ENCODE assay signal across 7 mouse cellular contexts in genomic region chr13:21468061-21469019, GRCm38 (mm10). TPM values are rescaled to one million over a fixed set of nuclear protein-coding genes. Genes with fewer than 3 reads are reported as not detected.
DNase-seq lines count a peak whose midpoint lies in the region; ATAC-seq and TF ChIP-seq lines count a peak whose summit lies in the region.

Gene Nkapl, minus strand, starts transcription at chr13:21468509.

- TF ChIP-seq POLR2A in bone marrow macrophage, adult 2 months (IDR thresholded peaks at IDR 0.05; ENCODE audit: borderline replicate concordance, low read depth, low read length) = peak; percentile 34; the same call in 1 of the 2 replicates
- 0 out of 2 replicates have a peak, but pooled peaks have one; percentile 51 for TF ChIP-seq POLR2A in limb, embryonic 14.5 days (IDR thresholded peaks at IDR 0.05; ENCODE audit: borderline replicate concordance, extremely low read depth, insufficient read depth, insufficient read length)
- no peak for TF ChIP-seq POLR2A in spleen, adult 2 months (IDR thresholded peaks at IDR 0.05; ENCODE audit: low read depth, low read length)

- H3K27me3 ChIP-seq in embryonic facial prominence, embryonic 15.5 days = no peaks in the 10 kb centered on the region; the same call in 1 of the 2 replicates
- H3K27me3 ChIP-seq in kidney, embryonic 14.5 days (ENCODE audit: control insufficient read depth, insufficient read depth, low read length) = peaks cover 4% of the 10 kb centered on the region; the same call in 1 of the 2 replicates
- H3K27me3 ChIP-seq in limb, embryonic 14.5 days (ENCODE audit: control insufficient read depth, insufficient read depth, low read length) = 0 out of 2 replicates have a peak, but pooled peaks cover 5% of the 10 kb centered on the region
- peaks cover 5% of the 10 kb centered on the region; the same call in 1 of the 2 replicates for H3K27me3 ChIP-seq in midbrain, embryonic 16.5 days (ENCODE audit: control insufficient read depth, insufficient read depth, low read depth, low read length)
- H3K27me3 ChIP-seq in spleen, adult 2 months (ENCODE audit: control insufficient read depth, insufficient read depth, low read length) = peaks cover 9% of the 10 kb centered on the region; the same call in 1 of the 2 replicates

- H3K4me2 ChIP-seq in embryonic facial prominence, embryonic 15.5 days (replicated peaks) = peak within 1 kb of the TSS; percentile 88
- H3K4me2 ChIP-seq in kidney, embryonic 14.5 days (replicated peaks; ENCODE audit: low read depth, low read length) = peak within 1 kb of the TSS; percentile 76
- H3K4me2 ChIP-seq in limb, embryonic 14.5 days (replicated peaks; ENCODE audit: low read depth, low read length, severe bottlenecking) = peak within 1 kb of the TSS; percentile 94
- peak within 1 kb of the TSS; percentile 89 for H3K4me2 ChIP-seq in midbrain, embryonic 16.5 days (ENCODE audit: low read length)

- no peaks in the 10 kb centered on the region for H3K9me3 ChIP-seq in embryonic facial prominence, embryonic 15.5 days (replicated peaks)
- no peaks in the 10 kb centered on the region; the same call in 1 of the 2 replicates for H3K9me3 ChIP-seq in kidney, embryonic 14.5 days (ENCODE audit: control insufficient read depth, low read length)
- H3K9me3 ChIP-seq in limb, embryonic 14.5 days (ENCODE audit: control insufficient read depth, low read length) = peaks cover 5% of the 10 kb centered on the region; the same call in 1 of the 2 replicates
- no peaks in the 10 kb centered on the region for H3K9me3 ChIP-seq in midbrain, embryonic 16.5 days (replicated peaks; ENCODE audit: control insufficient read depth, low read length, poor library complexity, severe bottlenecking)

- no peaks in the 10 kb centered on the region for H3K36me3 ChIP-seq in embryonic facial prominence, embryonic 15.5 days
- H3K36me3 ChIP-seq in kidney, embryonic 14.5 days (ENCODE audit: control insufficient read depth, insufficient read depth, low read length) = no peaks in the 10 kb centered on the region
- H3K36me3 ChIP-seq in limb, embryonic 14.5 days (ENCODE audit: control insufficient read depth, insufficient read depth, low read length) = no peaks in the 10 kb centered on the region
- no peaks in the 10 kb centered on the region for H3K36me3 ChIP-seq in midbrain, embryonic 16.5 days (ENCODE audit: control insufficient read depth, insufficient read depth, low read length)
- H3K36me3 ChIP-seq in spleen, adult 2 months (ENCODE audit: control insufficient read depth, insufficient read depth, low read length) = no peaks in the 10 kb centered on the region

- H3K4me3 ChIP-seq in bone marrow macrophage, adult 2 months (ENCODE audit: insufficient read depth, low read length) = peak within 1 kb of the TSS; percentile 83
- H3K4me3 ChIP-seq in embryonic facial prominence, embryonic 15.5 days (replicated peaks) = peak within 1 kb of the TSS; percentile 63
- peak within 1 kb of the TSS; percentile 60 for H3K4me3 ChIP-seq in kidney, embryonic 14.5 days (ENCODE audit: low read length)
- peak within 1 kb of the TSS; percentile 60 for H3K4me3 ChIP-seq in limb, embryonic 14.5 days (replicated peaks; ENCODE audit: low read length)
- peak within 1 kb of the TSS; percentile 54 for H3K4me3 ChIP-seq in midbrain, embryonic 16.5 days (ENCODE audit: low read depth, low read length)
- H3K4me3 ChIP-seq in spleen, adult 2 months (ENCODE audit: extremely low read depth, insufficient read depth, insufficient read length) = peak within 1 kb of the TSS; percentile 76

- under 1% methylated on average over 54 of the region's 54 CpGs for WGBS in embryonic facial prominence, embryonic 15.5 days
- 1% methylated on average over 54 of the region's 54 CpGs for WGBS in kidney, embryonic 14.5 days
- 2% methylated on average over 43 of the region's 54 CpGs for WGBS in limb, embryonic 14.5 days
- under 1% methylated on average over 54 of the region's 54 CpGs for WGBS in midbrain, embryonic 16.5 days
- WGBS in spleen, adult 2 months = 2% methylated on average over 54 of the region's 54 CpGs

- H3K4me1 ChIP-seq in bone marrow macrophage, adult 2 months (ENCODE audit: control insufficient read depth, insufficient read depth, low read length) = peaks cover 2% of the 10 kb centered on the region
- 0 out of 2 replicates have a peak, but pooled peaks cover 4% of the 10 kb centered on the region for H3K4me1 ChIP-seq in embryonic facial prominence, embryonic 15.5 days
- H3K4me1 ChIP-seq in kidney, embryonic 14.5 days (ENCODE audit: control insufficient read depth, insufficient read depth, low read length) = no peaks in the 10 kb centered on the region
- no peaks in the 10 kb centered on the region for H3K4me1 ChIP-seq in limb, embryonic 14.5 days (ENCODE audit: control insufficient read depth, insufficient read depth, low read length)
- peaks cover 5% of the 10 kb centered on the region; the same call in 1 of the 2 replicates for H3K4me1 ChIP-seq in midbrain, embryonic 16.5 days (ENCODE audit: control insufficient read depth, insufficient read depth, low read length)
- H3K4me1 ChIP-seq in spleen, adult 2 months (ENCODE audit: control insufficient read depth, insufficient read depth, insufficient read length) = peaks cover 4% of the 10 kb centered on the region; the same call in 1 of the 2 replicates

- peak within 1 kb of the TSS; percentile 45 for H3K9ac ChIP-seq in embryonic facial prominence, embryonic 15.5 days
- H3K9ac ChIP-seq in kidney, embryonic 14.5 days (ENCODE audit: low read depth, low read length) = peak within 1 kb of the TSS; percentile 55
- peak within 1 kb of the TSS; percentile 73 for H3K9ac ChIP-seq in limb, embryonic 14.5 days (ENCODE audit: low read depth, low read length, severe bottlenecking)
- peak within 1 kb of the TSS; percentile 86 for H3K9ac ChIP-seq in midbrain, embryonic 16.5 days (ENCODE audit: low read depth, low read length)

- TF ChIP-seq CTCF in bone marrow macrophage, adult 2 months (IDR thresholded peaks at IDR 0.05; ENCODE audit: low read depth, low read length) = no peak
- TF ChIP-seq CTCF in spleen, adult 2 months (IDR thresholded peaks at IDR 0.05; ENCODE audit: extremely low read depth, insufficient read depth, insufficient read length, insufficient replicate concordance) = no peak

- ATAC-seq in embryonic facial prominence, embryonic 15.5 days (ENCODE audit: insufficient number of reproducible peaks, low FRiP score, low TSS enrichment, low read depth) = peak; percentile 95
- peak; percentile 99 for ATAC-seq in kidney, embryonic 14.5 days (ENCODE audit: low FRiP score, low TSS enrichment)
- ATAC-seq in limb, embryonic 14.5 days (ENCODE audit: low FRiP score, low read depth) = peak; percentile 98
- ATAC-seq in midbrain, embryonic 16.5 days = peak; percentile 100

- no peak within 1 kb of the TSS for H3K27ac ChIP-seq in bone marrow macrophage, adult 2 months (ENCODE audit: insufficient read depth, low read depth, low read length)
- H3K27ac ChIP-seq in embryonic facial prominence, embryonic 15.5 days (replicated peaks) = no peak within 1 kb of the TSS
- no peak within 1 kb of the TSS for H3K27ac ChIP-seq in kidney, embryonic 14.5 days (ENCODE audit: low read depth, low read length)
- no peak within 1 kb of the TSS; the same call in 1 of the 2 replicates for H3K27ac ChIP-seq in limb, embryonic 14.5 days (replicated peaks; ENCODE audit: low read depth, low read length)
- peak within 1 kb of the TSS; percentile 76 for H3K27ac ChIP-seq in midbrain, embryonic 16.5 days (ENCODE audit: low read length)
- no peak within 1 kb of the TSS for H3K27ac ChIP-seq in spleen, adult 2 months (ENCODE audit: insufficient read depth, low read length)

- DNase-seq in heart, adult 9 months (ENCODE audit: low spot score in 2 of 2) = peak; percentile 83 to 86
- DNase-seq in limb, embryonic 14.5 days (ENCODE audit: low spot score) = peak; percentile 81
- peak; percentile 47 to 52 for DNase-seq in spleen, adult 2 months (ENCODE audit: low read depth in 1 of 2, low spot score in 2 of 2)

RNA-seq across cellular contexts. Expression of gene Nkapl, which starts in this region (rescaled TPM):
- polyA plus RNA-seq in bone marrow macrophage, adult 2 months (2012; ENCODE audit: insufficient read depth, insufficient read length, missing spikeins) = 0.92 and 1.3 TPM in 2 replicates
- polyA plus RNA-seq in embryonic facial prominence, embryonic 15.5 days (2015; fragmentation: Nextera tagmentation; extraction: Ambion mirVana) = 2.1 and 2.3 TPM in 2 replicates
- 2.2 and 2.6 TPM in 2 replicates for polyA plus RNA-seq in kidney, embryonic 14.5 days (2014; fragmentation: Nextera tagmentation; extraction: Ambion mirVana)
- polyA plus RNA-seq in limb, embryonic 14.5 days (2012; rRNA removed) = 0.55 and 0.69 TPM in 2 replicates
- polyA plus RNA-seq in limb, embryonic 14.5 days (2014; fragmentation: Nextera tagmentation; extraction: Ambion mirVana) = 2.4 and 2.6 TPM in 2 replicates
- 3.8 and 4.5 TPM in 2 replicates for polyA plus RNA-seq in midbrain, embryonic 16.5 days (2015; fragmentation: Nextera tagmentation; extraction: Ambion mirVana)
- not detected in 2 replicates for polyA plus RNA-seq in spleen, adult 2 months (2012; rRNA removed)

Comparison
In these comparisons a context has a peak if more than half of its experiments do, and no peak if none do; other contexts are left out.
1. Peak in DNase-seq and H3K4me3 ChIP-seq in spleen, adult 2 months; RNA of the gene not detected or under 1 TPM.